Comparison of ENCODE assay signal across 8 mouse cellular contexts in the genomic region with DNA sequence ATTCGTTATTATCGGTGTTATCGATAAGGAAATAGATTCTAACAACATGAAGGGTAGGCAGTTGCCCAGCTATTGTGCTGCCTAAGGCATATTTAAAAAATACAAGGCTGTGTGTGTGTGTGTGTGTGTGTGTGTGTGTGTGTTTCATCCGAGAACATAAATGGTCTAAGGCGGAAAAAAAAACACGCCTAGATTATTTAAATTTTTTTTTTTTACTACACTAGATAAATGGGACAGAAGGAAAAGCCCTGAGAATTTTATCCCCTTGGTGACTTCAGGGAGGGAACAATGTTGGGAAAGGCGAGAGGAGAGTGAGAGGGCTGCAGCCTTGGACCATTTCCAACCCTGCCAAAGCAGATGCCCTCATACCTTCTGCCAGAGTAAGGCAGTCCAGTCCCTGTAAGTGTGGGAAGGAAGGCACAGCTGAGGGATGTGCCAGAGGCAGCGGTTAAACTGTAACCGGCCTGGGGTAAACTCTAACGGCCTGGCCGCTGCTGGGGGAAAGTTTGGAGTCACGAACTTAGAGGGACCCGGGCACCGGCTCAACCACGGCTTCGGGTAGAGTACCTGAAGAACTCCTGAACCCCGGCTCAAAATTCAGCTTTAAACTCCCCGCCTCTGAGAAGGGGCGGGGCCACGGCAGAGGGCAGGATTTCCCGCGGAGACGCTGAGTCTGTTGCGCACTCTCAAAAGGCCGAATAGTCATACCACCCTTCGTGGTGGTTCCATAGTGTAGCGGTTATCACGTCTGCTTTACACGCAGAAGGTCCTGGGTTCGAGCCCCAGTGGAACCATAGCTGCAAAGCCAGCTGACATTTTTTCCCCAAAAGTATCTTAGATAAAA. TPM values are rescaled to one million over a fixed set of nuclear protein-coding genes. Genes with fewer than 3 reads are reported as not detected.
DNase-seq lines count a peak whose midpoint lies in the region; ATAC-seq and TF ChIP-seq lines count a peak whose summit lies in the region.

No protein-coding gene starts in this region.

- no peaks in the 10 kb centered on the region for H3K4me1 ChIP-seq in embryonic facial prominence, embryonic 10.5 days
- no peaks in the 10 kb centered on the region for H3K4me1 ChIP-seq in intestine, postnatal 0 days (replicated peaks; ENCODE audit: control insufficient read depth, insufficient read depth, low read length)
- peaks cover 3% of the 10 kb centered on the region; the same call in 1 of the 2 replicates for H3K4me1 ChIP-seq in midbrain, embryonic 10.5 days

- 35% methylated on average over 30 of the region's 30 CpGs for WGBS in embryonic facial prominence, embryonic 10.5 days
- 32% methylated on average over 30 of the region's 30 CpGs for WGBS in intestine, postnatal 0 days
- WGBS in midbrain, embryonic 10.5 days: 34% methylated on average over 30 of the region's 30 CpGs

- ATAC-seq in granulocyte monocyte progenitor cell, adult 5-6 weeks (replicated peaks; ENCODE audit: poor library complexity, severe bottlenecking): peak; percentile 99
- peak; percentile 95 for ATAC-seq in intestine, postnatal 0 days

- TF ChIP-seq CTCF in intestine, postnatal 0 days (IDR thresholded peaks at IDR 0.05; ENCODE audit: low read depth): no peak

- peak overlapping the region; percentile 57 for H3K4me2 ChIP-seq in intestine, postnatal 0 days (replicated peaks; ENCODE audit: low read depth)

- H3K4me3 ChIP-seq in embryonic facial prominence, embryonic 10.5 days: peak overlapping the region; percentile 61
- H3K4me3 ChIP-seq in intestine, postnatal 0 days (ENCODE audit: low read depth, low read length): peak overlapping the region; percentile 55
- peak overlapping the region; percentile 54 for H3K4me3 ChIP-seq in midbrain, embryonic 10.5 days

- peak; percentile 93 for DNase-seq in adrenal gland, postnatal 14 days
- DNase-seq in embryonic facial prominence, embryonic 10.5 days (ENCODE audit: low spot score): peak; percentile 86
- DNase-seq in left cerebral cortex, postnatal 36 days (ENCODE audit: low spot score in 2 of 2): peak; percentile 90 to 93
- peak; percentile 80 for DNase-seq in midbrain, embryonic 10.5 days (ENCODE audit: low spot score)
- peak; percentile 80 to 81 for DNase-seq in right cerebral cortex, postnatal 36 days (ENCODE audit: low spot score in 2 of 2)
- peak; percentile 80 for DNase-seq in yolk sac, embryonic 10.5 days (ENCODE audit: low spot score)

- intact Hi-C loops in left cerebral cortex, postnatal 36 days (cut with DNase I): loop anchor here (5.0 kb wide), 1 partner anchor 227 kb away; the partner anchor contains the start of gene Cdkl5

- peaks cover 86% of the 10 kb centered on the region for H3K27me3 ChIP-seq in embryonic facial prominence, embryonic 10.5 days (replicated peaks; ENCODE audit: low read depth, poor library complexity, severe bottlenecking)
- no peaks in the 10 kb centered on the region for H3K27me3 ChIP-seq in intestine, postnatal 0 days (replicated peaks; ENCODE audit: control insufficient read depth, insufficient read depth, low read length)
- peaks cover 91% of the 10 kb centered on the region for H3K27me3 ChIP-seq in midbrain, embryonic 10.5 days (ENCODE audit: low read depth, poor library complexity, severe bottlenecking)

- 0 out of 2 replicates have a peak overlapping the region, but pooled peaks have one; percentile 31 for H3K9ac ChIP-seq in intestine, postnatal 0 days (ENCODE audit: low read depth, low read length)

- no peaks in the 10 kb centered on the region for H3K9me3 ChIP-seq in embryonic facial prominence, embryonic 10.5 days
- no peaks in the 10 kb centered on the region for H3K9me3 ChIP-seq in intestine, postnatal 0 days (ENCODE audit: control insufficient read depth)
- H3K9me3 ChIP-seq in midbrain, embryonic 10.5 days (replicated peaks): no peaks in the 10 kb centered on the region

- no peak overlapping the region; the same call in 1 of the 2 replicates for H3K27ac ChIP-seq in embryonic facial prominence, embryonic 10.5 days (replicated peaks)
- H3K27ac ChIP-seq in intestine, postnatal 0 days (ENCODE audit: low read depth, low read length): no peak overlapping the region
- H3K27ac ChIP-seq in midbrain, embryonic 10.5 days (replicated peaks): no peak overlapping the region

- H3K36me3 ChIP-seq in embryonic facial prominence, embryonic 10.5 days (replicated peaks): no peaks in the 10 kb centered on the region
- H3K36me3 ChIP-seq in intestine, postnatal 0 days (ENCODE audit: control insufficient read depth, insufficient read depth): no peaks in the 10 kb centered on the region
- H3K36me3 ChIP-seq in midbrain, embryonic 10.5 days: no peaks in the 10 kb centered on the region

RNA-seq across cellular contexts. Expression of gene Rs1, which starts 2.2 kb away (rescaled TPM):
- total RNA-seq in adrenal gland, postnatal 14 days (2021): not detected in 2 replicates
- polyA plus RNA-seq in embryonic facial prominence, embryonic 10.5 days (2016; fragmentation: Nextera tagmentation; extraction: Ambion mirVana): not detected in 2 replicates
- total RNA-seq in granulocyte monocyte progenitor cell, adult 5-6 weeks (2014; fragmentation: Nextera tagmentation): not detected in 2 replicates
- total RNA-seq in granulocyte monocyte progenitor cell, adult 5-6 weeks (2017): not detected in 2 replicates
- polyA plus RNA-seq in intestine, postnatal 0 days (2015; fragmentation: Nextera tagmentation; extraction: Ambion mirVana): 0.05 TPM in 1 of 2 replicates, not detected in the other
- total RNA-seq in left cerebral cortex, postnatal 36 days (2021): under 1 TPM in 1 of 2 experiments, not detected in 1; 0.07 TPM
- polyA plus RNA-seq in midbrain, embryonic 10.5 days (2016; fragmentation: Nextera tagmentation; extraction: Ambion mirVana): 0.05 and 0.06 TPM in 2 replicates

RNA-seq across cellular contexts. Expression of gene Ppef1, which starts 30.0 kb away (rescaled TPM):
- not detected in 2 replicates for total RNA-seq in adrenal gland, postnatal 14 days (2021)
- polyA plus RNA-seq in embryonic facial prominence, embryonic 10.5 days (2016; fragmentation: Nextera tagmentation; extraction: Ambion mirVana): not detected in 2 replicates
- not detected in 2 replicates for total RNA-seq in granulocyte monocyte progenitor cell, adult 5-6 weeks (2014; fragmentation: Nextera tagmentation)
- not detected in 2 replicates for total RNA-seq in granulocyte monocyte progenitor cell, adult 5-6 weeks (2017)
- 4.1 and 6.4 TPM in 2 replicates for polyA plus RNA-seq in intestine, postnatal 0 days (2015; fragmentation: Nextera tagmentation; extraction: Ambion mirVana)
- 1 to 10 TPM in 1 of 2 experiments, under 1 TPM in 1; 0.41 to 1.5 TPM for total RNA-seq in left cerebral cortex, postnatal 36 days (2021)
- polyA plus RNA-seq in midbrain, embryonic 10.5 days (2016; fragmentation: Nextera tagmentation; extraction: Ambion mirVana): 0.12 and 0.29 TPM in 2 replicates
